Mouse (Mus musculus): ENCODE data around the gene Gjb4. TPM values are rescaled to one million over a fixed set of nuclear protein-coding genes. Genes with fewer than 3 reads are reported as not detected.

The Gjb4 gene
- total and polyA plus RNA-seq, 3 experiments, result 0.14 TPM; not detected in 2

DNA sequence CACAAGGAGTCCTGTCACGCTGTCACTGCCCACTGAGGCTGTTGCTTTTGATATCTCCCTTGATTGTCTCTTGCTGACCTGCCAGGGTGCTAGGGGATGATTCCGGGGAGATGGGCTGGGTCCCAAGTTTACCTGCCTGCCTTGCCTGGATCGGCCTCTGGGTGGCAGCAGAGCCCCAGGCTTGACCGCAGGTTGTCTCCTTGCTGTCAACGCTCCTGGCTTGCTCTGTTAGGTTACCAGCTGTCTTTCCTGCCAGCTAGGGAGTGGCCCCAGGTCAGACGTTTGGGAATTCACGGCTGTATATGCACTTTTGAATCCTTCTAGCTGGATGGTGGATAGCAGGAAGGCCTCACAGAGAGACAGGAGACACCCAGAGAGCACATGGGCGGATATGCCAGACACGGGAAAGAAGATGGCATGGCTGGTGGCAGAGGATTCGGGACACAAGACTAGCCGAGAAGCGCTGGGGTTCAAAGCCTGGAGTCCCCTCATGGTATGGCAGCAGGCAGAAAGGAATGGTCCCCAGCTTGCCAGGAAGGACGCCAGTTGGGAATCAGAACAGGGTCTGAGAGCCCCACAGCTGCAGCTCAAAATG, 14.6 kb upstream of the Gjb4 start:
- intact Hi-C loops (cut with DNase I), result loop anchor here (1.0 to 5.0 kb wide), 3 partner anchors 67 to 1174 kb away; no protein-coding TSS in a partner anchor
- Histone ChIP-seq H3K27ac (no peak overlapping the region), H3K79me2 (replicated peaks; ENCODE audit: control insufficient read depth, insufficient read depth, low read length) (no peaks in the 10 kb centered on the region), H3K27me3 (ENCODE audit: control insufficient read depth, insufficient read depth, low read length) (no peaks in the 10 kb centered on the region; the same call in 1 of the 2 replicates), H3K36me3 (ENCODE audit: control insufficient read depth, insufficient read depth, low read length) (no peaks in the 10 kb centered on the region), H3K9ac (ENCODE audit: low read depth, low read length) (no peak overlapping the region), H3K4me3 (no peak overlapping the region), H3K4me1 (ENCODE audit: control insufficient read depth, insufficient read depth, low read length) (no peaks in the 10 kb centered on the region)
- 23% methylated on average over 13 of the region's 13 CpGs for WGBS
- peak; percentile 88 for TF ChIP-seq CTCF (IDR thresholded peaks at IDR 0.05)
- no peak for TF ChIP-seq POLR2A (IDR thresholded peaks at IDR 0.05; ENCODE audit: insufficient read depth, low read depth, low read length)
- TF ChIP-seq EP300 (IDR thresholded peaks at IDR 0.05; ENCODE audit: insufficient read depth, low read depth, low read length), result peak; percentile 60; the same call in 1 of the 2 replicates
- peak; percentile 35 to 77 for DNase-seq

DNA sequence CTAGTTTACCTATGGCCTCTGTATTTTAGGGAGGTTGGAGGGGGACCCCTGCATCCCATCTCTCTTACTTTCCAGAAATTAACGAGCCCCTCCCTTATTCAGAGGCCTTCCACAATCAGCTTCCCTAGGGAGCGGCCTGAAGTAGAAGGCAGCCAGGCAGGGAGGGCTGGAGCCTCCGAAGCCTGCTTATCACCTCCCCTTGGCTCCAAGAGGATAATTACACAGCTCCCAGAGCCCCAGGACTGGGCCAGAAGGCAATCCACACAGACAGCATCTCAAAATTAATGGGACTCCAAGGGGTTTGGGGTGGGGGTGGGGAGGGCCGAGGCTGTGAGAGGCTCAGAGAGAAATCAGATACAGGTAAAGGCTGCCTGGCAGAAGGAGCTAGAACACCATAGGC, 12.0 kb upstream of the Gjb4 start:
- intact Hi-C loops (cut with DNase I), result loop anchor here (5.0 kb wide), 1 partner anchor 1176 kb away; no protein-coding TSS in a partner anchor
- TF ChIP-seq EP300 (IDR thresholded peaks at IDR 0.05; ENCODE audit: insufficient read depth, low read depth, low read length), result no peak
- TF ChIP-seq CTCF (IDR thresholded peaks at IDR 0.05), result no peak
- TF ChIP-seq POLR2A (IDR thresholded peaks at IDR 0.05; ENCODE audit: insufficient read depth, low read depth, low read length), result no peak
- Histone ChIP-seq H3K4me3 (no peak overlapping the region), H3K27me3 (ENCODE audit: control insufficient read depth, insufficient read depth, low read length) (no peaks in the 10 kb centered on the region; the same call in 1 of the 2 replicates), H3K4me1 (ENCODE audit: control insufficient read depth, insufficient read depth, low read length) (no peaks in the 10 kb centered on the region), H3K36me3 (ENCODE audit: control insufficient read depth, insufficient read depth, low read length) (no peaks in the 10 kb centered on the region), H3K27ac (no peak overlapping the region), H3K79me2 (replicated peaks; ENCODE audit: control insufficient read depth, insufficient read depth, low read length) (no peaks in the 10 kb centered on the region), H3K9ac (ENCODE audit: low read depth, low read length) (no peak overlapping the region)
- no peak for DNase-seq
- 24% methylated on average over 4 of the region's 4 CpGs for WGBS

DNA sequence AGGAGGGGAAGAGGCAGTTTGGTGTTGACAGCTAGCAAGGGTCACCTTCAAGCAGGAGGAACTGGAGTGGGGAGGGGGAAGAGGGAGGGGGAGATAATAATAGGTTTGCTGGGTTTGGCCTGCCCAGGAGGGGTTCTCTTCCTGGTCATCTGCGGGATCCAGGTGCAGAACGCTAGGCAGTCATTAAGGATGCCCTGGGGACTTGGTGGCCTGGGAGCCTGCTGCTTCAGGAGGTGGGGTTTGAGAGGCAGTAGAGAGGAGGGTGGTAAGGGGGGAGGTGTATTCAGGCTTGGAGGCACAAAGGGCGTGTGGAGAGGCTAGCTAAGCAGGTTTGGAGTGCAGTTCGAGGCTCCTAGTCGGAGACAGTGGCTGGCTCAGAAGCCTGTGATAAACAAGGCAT, 11.6 kb upstream of the Gjb4 start:
- H3K9ac ChIP-seq (ENCODE audit: low read depth, low read length), result no peak overlapping the region
- H3K4me3 ChIP-seq, result no peak overlapping the region
- H3K27ac ChIP-seq, result no peak overlapping the region
- DNase-seq, result no peak
- H3K36me3 ChIP-seq (ENCODE audit: control insufficient read depth, insufficient read depth, low read length), result no peaks in the 10 kb centered on the region
- H3K79me2 ChIP-seq (replicated peaks; ENCODE audit: control insufficient read depth, insufficient read depth, low read length), result no peaks in the 10 kb centered on the region
- intact Hi-C loops (cut with DNase I), result loop anchor here (5.0 kb wide), 1 partner anchor 1177 kb away; no protein-coding TSS in a partner anchor
- WGBS, result 23% methylated on average over 5 of the region's 5 CpGs
- H3K4me1 ChIP-seq (ENCODE audit: control insufficient read depth, insufficient read depth, low read length), result no peaks in the 10 kb centered on the region
- TF ChIP-seq EP300 (IDR thresholded peaks at IDR 0.05; ENCODE audit: insufficient read depth, low read depth, low read length) (no peak), POLR2A (IDR thresholded peaks at IDR 0.05; ENCODE audit: insufficient read depth, low read depth, low read length) (no peak), CTCF (IDR thresholded peaks at IDR 0.05) (no peak)
- no peaks in the 10 kb centered on the region; the same call in 1 of the 2 replicates for H3K27me3 ChIP-seq (ENCODE audit: control insufficient read depth, insufficient read depth, low read length)

DNA sequence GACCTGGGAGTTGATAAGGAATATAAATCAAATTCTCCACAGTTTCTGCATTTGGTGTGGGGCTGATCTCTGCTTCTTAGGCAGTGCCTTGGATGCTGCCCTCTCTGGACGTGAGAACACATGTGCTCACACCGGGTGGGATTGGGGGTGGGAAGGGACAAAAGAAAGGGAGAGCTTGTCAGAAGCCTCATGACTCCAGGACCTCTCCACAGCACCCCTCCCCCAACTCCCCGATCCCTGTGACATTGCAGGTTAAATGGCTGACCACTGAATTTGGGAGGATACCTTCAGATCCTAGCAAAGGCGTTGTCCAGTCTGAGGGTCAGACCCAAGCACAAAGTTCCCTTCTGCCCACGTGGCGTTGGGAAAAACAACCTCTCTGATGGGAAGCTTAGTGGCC, 10.6 kb upstream of the Gjb4 start:
- Histone ChIP-seq H3K27me3 (ENCODE audit: control insufficient read depth, insufficient read depth, low read length) (no peaks in the 10 kb centered on the region; the same call in 1 of the 2 replicates), H3K4me1 (ENCODE audit: control insufficient read depth, insufficient read depth, low read length) (no peaks in the 10 kb centered on the region), H3K36me3 (ENCODE audit: control insufficient read depth, insufficient read depth, low read length) (no peaks in the 10 kb centered on the region), H3K4me3 (no peak overlapping the region), H3K79me2 (replicated peaks; ENCODE audit: control insufficient read depth, insufficient read depth, low read length) (no peaks in the 10 kb centered on the region), H3K27ac (no peak overlapping the region), H3K9ac (ENCODE audit: low read depth, low read length) (no peak overlapping the region)
- 58% methylated on average over 6 of the region's 6 CpGs for whole genome bisulfite sequencing
- intact Hi-C loops (cut with DNase I), result no loop called here
- no peak for DNase-seq
- TF ChIP-seq EP300 (IDR thresholded peaks at IDR 0.05; ENCODE audit: insufficient read depth, low read depth, low read length) (no peak), POLR2A (IDR thresholded peaks at IDR 0.05; ENCODE audit: insufficient read depth, low read depth, low read length) (no peak), CTCF (IDR thresholded peaks at IDR 0.05) (no peak)

DNA sequence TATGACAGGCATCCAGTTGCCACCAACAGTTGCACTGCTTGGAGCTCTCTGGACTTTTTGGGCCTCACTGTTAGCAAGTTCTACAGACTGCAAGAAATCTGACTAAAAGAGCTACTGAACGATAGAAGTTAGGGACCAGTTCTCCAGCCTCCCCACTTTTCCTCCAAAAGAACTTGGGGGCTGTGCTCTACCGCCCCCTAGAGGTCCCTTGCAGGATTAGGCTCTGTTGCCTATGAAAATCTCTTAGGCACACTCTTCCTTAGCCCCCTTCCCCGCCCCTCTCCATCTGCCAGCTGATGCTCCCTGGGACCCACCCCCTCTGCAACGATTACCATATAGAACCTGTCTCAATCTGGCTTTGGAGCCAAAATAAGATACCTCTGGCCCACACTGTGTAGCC, 9.4 kb upstream of the Gjb4 start:
- H3K36me3 ChIP-seq (ENCODE audit: control insufficient read depth, insufficient read depth, low read length), result no peaks in the 10 kb centered on the region

DNA sequence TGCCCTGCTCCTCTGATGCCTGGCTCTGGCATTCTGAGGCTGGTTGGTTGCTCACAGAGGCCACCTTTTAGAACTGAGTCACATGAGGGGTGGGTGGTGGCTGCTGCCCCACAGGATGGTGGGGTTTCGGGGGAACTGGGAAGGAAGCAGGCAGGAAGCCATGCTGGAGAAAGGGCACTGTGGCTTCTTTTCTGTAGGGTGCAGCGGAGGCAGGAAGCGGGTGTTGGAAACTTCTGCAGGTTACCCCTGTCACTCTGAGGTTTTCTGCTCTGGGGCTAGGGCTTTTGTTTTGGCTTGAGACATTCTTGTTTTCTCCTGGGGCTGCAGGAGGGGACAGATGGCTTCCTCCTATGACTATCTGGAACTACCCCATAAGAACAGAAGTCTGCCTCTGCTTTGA, 8.6 kb upstream of the Gjb4 start:
- no peak for TF ChIP-seq POLR2A (IDR thresholded peaks at IDR 0.05; ENCODE audit: insufficient read depth, low read depth, low read length)
- no peak for TF ChIP-seq CTCF (IDR thresholded peaks at IDR 0.05)
- no peak for TF ChIP-seq EP300 (IDR thresholded peaks at IDR 0.05; ENCODE audit: insufficient read depth, low read depth, low read length)
- no peak for DNase-seq
- H3K4me1 ChIP-seq (ENCODE audit: control insufficient read depth, insufficient read depth, low read length), result no peaks in the 10 kb centered on the region
- no peak overlapping the region for H3K9ac ChIP-seq (ENCODE audit: low read depth, low read length)
- H3K36me3 ChIP-seq (ENCODE audit: control insufficient read depth, insufficient read depth, low read length), result no peaks in the 10 kb centered on the region
- H3K27me3 ChIP-seq (ENCODE audit: control insufficient read depth, insufficient read depth, low read length), result no peaks in the 10 kb centered on the region; the same call in 1 of the 2 replicates
- no peak overlapping the region for H3K27ac ChIP-seq
- WGBS, result 46% methylated on average over 3 of the region's 3 CpGs
- no peaks in the 10 kb centered on the region for H3K79me2 ChIP-seq (replicated peaks; ENCODE audit: control insufficient read depth, insufficient read depth, low read length)
- intact Hi-C loops (cut with DNase I), result no loop called here
- no peak overlapping the region for H3K4me3 ChIP-seq

More for the DNA sequence above, 9.4 kb upstream of the Gjb4 start:
- Histone ChIP-seq H3K4me3 (no peak overlapping the region), H3K27ac (no peak overlapping the region), H3K9ac (ENCODE audit: low read depth, low read length) (no peak overlapping the region), H3K79me2 (replicated peaks; ENCODE audit: control insufficient read depth, insufficient read depth, low read length) (no peaks in the 10 kb centered on the region), H3K4me1 (ENCODE audit: control insufficient read depth, insufficient read depth, low read length) (no peaks in the 10 kb centered on the region), H3K27me3 (ENCODE audit: control insufficient read depth, insufficient read depth, low read length) (no peaks in the 10 kb centered on the region; the same call in 1 of the 2 replicates)
- peak; percentile 57 for TF ChIP-seq CTCF (IDR thresholded peaks at IDR 0.05)
- no peak for TF ChIP-seq EP300 (IDR thresholded peaks at IDR 0.05; ENCODE audit: insufficient read depth, low read depth, low read length)
- intact Hi-C loops (cut with DNase I), result no loop called here
- DNase-seq, result no peak
- 63% methylated on average over 4 of the region's 4 CpGs for WGBS
